Mouse (Mus musculus) layer of hippocampus, postnatal 14 days (tissue): Measurements from ENCODE around the gene Tuba8. TPM values are rescaled to one million over a fixed set of nuclear protein-coding genes. Genes with fewer than 3 reads are reported as not detected.

Experiments used
- DNase-seq, 2 experiments: peaks; one replicate each; pipeline ENCODE4 v3.0.0; 2021 to 2022; ENCODE audit warnings: low spot score in 2 of 2, mixed read lengths in 1 of 2
- total RNA-seq, 2 experiments: library from RNA; stranded (reverse); gene quantifications; 2 replicates each; pipeline ENCODE4 v1.2.3; 2021

The Tuba8 gene
- total RNA-seq, 2 experiments from 2014 or later = 5.4 to 5.5 TPM

- no peak for DNase-seq
Observed at GRCm38 (mm10) chr6:121194956-121195731, 15.4 kb upstream of the Tuba8 start.

- DNase-seq = no peak
Observed at GRCm38 (mm10) chr6:121197807-121198365, 12.6 kb upstream of the Tuba8 start.

- DNase-seq = no peak
Observed at GRCm38 (mm10) chr6:121200458-121200857, 10.0 kb upstream of the Tuba8 start.

- DNase-seq = no peak
Observed at GRCm38 (mm10) chr6:121202026-121202425, 8.5 kb upstream of the Tuba8 start.

- DNase-seq = no peak
Observed at GRCm38 (mm10) chr6:121206481-121206880, 4.0 kb upstream of the Tuba8 start.

GRCm38 (mm10) chr6:121209584-121209983, 912 bp upstream of the Tuba8 start:
- no peak for DNase-seq

GRCm38 (mm10) chr6:121210926-121211289, 412 bp downstream of the Tuba8 start:
- DNase-seq = no peak

- DNase-seq = no peak
Observed at GRCm38 (mm10) chr6:121211743-121212142, 1.2 kb downstream of the Tuba8 start.

- DNase-seq = no peak
Observed at GRCm38 (mm10) chr6:121212988-121213387, 2.5 kb downstream of the Tuba8 start.

- no peak for DNase-seq
Observed at GRCm38 (mm10) chr6:121214221-121214620, 3.7 kb downstream of the Tuba8 start.

- DNase-seq = no peak
Observed at GRCm38 (mm10) chr6:121214667-121215330, 4.3 kb downstream of the Tuba8 start.

- DNase-seq = no peak
Observed at GRCm38 (mm10) chr6:121215336-121215735, 4.8 kb downstream of the Tuba8 start.

- DNase-seq = no peak
Observed at GRCm38 (mm10) chr6:121215896-121216295, 5.4 kb downstream of the Tuba8 start.

- no peak for DNase-seq
Observed at GRCm38 (mm10) chr6:121216589-121217255, 6.2 kb downstream of the Tuba8 start.

GRCm38 (mm10) chr6:121218002-121218401, 7.5 kb downstream of the Tuba8 start:
- no peak for DNase-seq

GRCm38 (mm10) chr6:121219406-121219805, 8.9 kb downstream of the Tuba8 start:
- DNase-seq = no peak

- DNase-seq = no peak
Observed at GRCm38 (mm10) chr6:121220181-121220580, 9.7 kb downstream of the Tuba8 start.

GRCm38 (mm10) chr6:121221876-121222597, 11.5 kb downstream of the Tuba8 start:
- no peak for DNase-seq

GRCm38 (mm10) chr6:121223001-121223400, 12.5 kb downstream of the Tuba8 start:
- no peak for DNase-seq

- no peak for DNase-seq
Observed at GRCm38 (mm10) chr6:121224067-121224466, 13.6 kb downstream of the Tuba8 start.

GRCm38 (mm10) chr6:121224993-121225392, 14.5 kb downstream of the Tuba8 start:
- DNase-seq = no peak
